Mouse (Mus musculus) E14TG2a.4 (cell line): ENCODE data around the gene Srbd1.

Experiments used
- CTCF ChIP-seq: conservative IDR thresholded peaks from 2 replicates; pipeline ENCODE4 v1.5.1; 2014; ENCODE audit warnings: low read length
- NANOG ChIP-seq: IDR thresholded peaks from 2 replicates; pipeline ENCODE4 v1.6.1; 2014; ENCODE audit warnings: borderline replicate concordance, low read length, mixed read lengths

DNA sequence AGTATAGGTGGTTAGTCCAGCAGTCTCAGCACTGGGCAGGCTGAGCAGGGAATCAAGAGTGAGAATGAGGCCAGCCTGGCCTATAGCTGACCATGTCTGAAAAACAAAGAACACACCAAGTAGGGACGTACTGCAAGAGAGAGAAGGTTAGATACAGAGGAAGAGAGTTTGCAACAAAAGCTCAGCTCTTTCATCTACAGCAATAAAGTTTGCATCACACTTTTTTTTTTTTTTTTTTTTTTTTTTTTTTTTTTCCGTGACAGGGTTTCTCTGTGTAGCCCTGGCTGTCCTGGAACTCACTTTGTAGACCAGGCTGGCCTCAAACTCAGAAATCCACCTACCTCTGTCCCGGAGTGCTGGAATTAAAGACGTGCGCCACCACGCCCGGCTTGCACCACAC, 79.1 kb downstream of the Srbd1 start:
- no peak for TF ChIP-seq CTCF
- no peak for TF ChIP-seq NANOG
